22 mouse cellular contexts compared by ENCODE assay signal in genomic region chr9:14821396-14821795, GRCm38 (mm10). TPM values are rescaled to one million over a fixed set of nuclear protein-coding genes. Genes with fewer than 3 reads are reported as not detected.
"Had no signal": no experiment of that assay in that cellular context is flagged by ENCODE, and none has a peak within 500 bp of the region (broad histone marks: within the 10 kb centered on the region; RNA-seq: fewer than 3 reads in every experiment).

No protein-coding gene starts in this region.

- DNase-seq: retina, postnatal 1 day; right cerebral cortex, adult 18-20 months; right cerebral cortex, postnatal 14 days; right cerebral cortex, postnatal 25 days; right cerebral cortex, postnatal 4 days; spleen, adult 18-20 months; thymus, adult 18-20 months; thymus, adult 2 months; thymus, postnatal 14 days; thymus, postnatal 25 days; thymus, postnatal 36 days; thymus, postnatal 4 days had no signal

- H3K27me3 ChIP-seq: neural tube, embryonic 13.5 days; neural tube, embryonic 15.5 days; stomach, embryonic 15.5 days had no signal

- H3K27ac ChIP-seq: neural tube, embryonic 13.5 days; neural tube, embryonic 15.5 days; stomach, embryonic 15.5 days; stomach, postnatal 0 days had no signal

- H3K9ac ChIP-seq: neural tube, embryonic 13.5 days; neural tube, embryonic 15.5 days; stomach, embryonic 15.5 days had no signal

- H3K9me3 ChIP-seq: neural tube, embryonic 13.5 days; neural tube, embryonic 15.5 days; stomach, embryonic 15.5 days had no signal

- H3K4me1 ChIP-seq: neural tube, embryonic 13.5 days; neural tube, embryonic 15.5 days; stomach, embryonic 15.5 days had no signal

- H3K4me3 ChIP-seq: neural tube, embryonic 13.5 days; neural tube, embryonic 15.5 days; stomach, embryonic 15.5 days had no signal

- H3K4me2 ChIP-seq: neural tube, embryonic 13.5 days; neural tube, embryonic 15.5 days; stomach, embryonic 15.5 days had no signal

RNA-seq across cellular contexts. Expression of gene Gpr83, which starts 38.6 kb away (rescaled TPM):
- polyA plus RNA-seq: urinary bladder, adult 2 months had no signal

RNA-seq across cellular contexts. Expression of gene 1700012B09Rik, which starts 50.6 kb away (rescaled TPM):
- total RNA-seq: neutrophil, adult 5-6 weeks had no signal
- polyA plus RNA-seq: neural tube, embryonic 13.5 days; small intestine, adult 2 months; spleen, adult 2 months; stomach, embryonic 14.5 days; stomach, embryonic 15.5 days; stomach, embryonic 16.5 days; stomach, postnatal 0 days; urinary bladder, adult 2 months had no signal
